Mouse (Mus musculus) right cerebral cortex, postnatal 4 days (tissue): Measurements from ENCODE around the gene Dchs1.
A peak's percentile ranks its signal among the peaks of the same experiment; 100 is the strongest.
"Not testable (repeated sequence)": the region's sequence is repeated elsewhere in the genome, so short reads cannot be mapped to it uniquely, and the experiment has no call there.

Source experiments
- DNase-seq: peaks from one replicate; pipeline ENCODE4 v3.0.0-alpha.2; 2022

The Dchs1 gene

DNA sequence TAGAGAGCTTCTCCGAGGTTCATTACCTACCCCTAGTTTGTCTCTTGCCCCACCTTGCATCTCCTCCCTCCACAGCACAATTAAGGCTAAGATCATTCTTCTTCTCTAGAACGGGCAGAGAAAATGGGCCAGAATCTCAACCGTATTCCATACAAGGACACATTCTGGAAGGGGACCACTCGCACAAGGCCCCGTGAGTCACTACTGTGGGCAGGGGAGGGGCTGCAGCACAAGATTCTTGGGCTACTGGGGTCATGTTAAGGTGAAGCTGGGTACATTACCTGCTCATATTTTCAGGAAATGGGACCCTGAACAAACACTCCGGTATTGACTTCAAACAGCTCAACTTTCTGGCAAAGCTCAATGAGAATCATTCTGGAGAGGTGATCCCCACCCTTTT, 46.6 kb downstream of the Dchs1 start:
- no peak for DNase-seq

DNA sequence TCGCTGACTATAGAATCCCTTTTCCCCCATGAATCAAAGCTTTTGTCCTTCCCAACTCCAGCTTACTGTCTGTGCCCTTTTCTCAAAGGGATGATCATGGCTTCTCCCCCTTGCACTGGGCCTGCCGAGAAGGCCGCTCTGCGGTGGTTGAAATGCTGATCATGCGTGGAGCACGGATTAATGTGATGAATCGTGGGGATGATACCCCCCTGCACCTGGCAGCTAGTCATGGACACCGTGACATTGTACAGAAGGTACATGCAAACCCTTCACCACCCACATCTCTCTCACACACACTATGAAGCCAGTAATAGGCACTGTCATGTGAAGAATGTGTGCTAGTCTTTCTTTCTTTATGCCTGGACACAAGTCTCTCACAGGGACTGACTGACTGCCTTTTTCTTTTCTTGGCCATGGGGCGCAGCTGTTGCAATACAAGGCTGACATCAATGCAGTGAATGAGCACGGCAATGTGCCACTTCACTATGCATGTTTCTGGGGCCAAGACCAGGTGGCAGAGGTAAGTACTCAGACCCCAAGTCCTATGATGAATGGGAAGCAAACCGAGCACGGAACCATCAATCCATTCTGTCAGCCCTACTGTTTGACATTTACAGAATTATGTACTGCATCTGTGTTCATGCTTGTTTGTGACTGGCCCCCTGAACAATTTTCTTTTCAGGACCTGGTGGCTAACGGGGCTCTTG, 47.2 kb downstream of the Dchs1 start:
- DNase-seq = no peak

DNA sequence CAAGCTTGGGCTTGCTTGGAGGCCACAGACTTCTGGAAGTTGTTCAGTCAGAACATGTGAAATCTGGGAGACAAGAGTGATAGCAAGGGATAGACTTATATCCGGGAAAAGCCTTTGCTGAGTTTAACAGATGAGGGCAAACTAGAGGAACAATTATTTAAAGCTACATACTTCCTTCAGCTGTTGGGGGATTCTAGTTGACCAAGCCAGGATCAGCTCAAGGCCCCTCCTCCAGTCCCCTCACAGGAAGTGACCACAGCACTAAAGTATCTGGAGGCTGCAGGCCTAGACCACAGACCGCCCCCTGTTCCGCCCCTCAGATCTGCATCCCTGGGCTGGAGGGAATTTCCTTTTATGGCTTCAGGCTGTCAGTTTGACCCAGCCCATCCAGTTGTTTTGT, 48.5 kb downstream of the Dchs1 start:
- DNase-seq = no peak

DNA sequence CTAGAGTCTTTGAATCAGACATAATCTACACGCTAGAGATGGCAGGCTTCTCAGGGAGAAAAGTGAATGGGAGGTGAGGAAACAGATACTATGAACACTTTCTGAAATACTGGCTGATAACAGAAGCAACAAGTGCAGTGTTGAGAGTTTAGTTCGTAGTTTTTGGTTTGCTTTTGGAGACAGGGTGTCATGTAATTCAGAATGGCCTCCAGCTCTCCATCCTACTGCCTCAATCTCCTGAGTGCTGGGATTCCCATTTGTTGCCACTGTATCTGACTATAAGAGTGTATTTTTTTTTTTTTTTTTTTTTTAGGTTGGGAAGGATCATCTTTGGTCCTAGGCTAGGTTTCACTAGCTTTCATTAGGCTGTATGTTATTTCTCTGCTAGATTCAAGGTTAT, 49.2 kb downstream of the Dchs1 start:
- no peak for DNase-seq

DNA sequence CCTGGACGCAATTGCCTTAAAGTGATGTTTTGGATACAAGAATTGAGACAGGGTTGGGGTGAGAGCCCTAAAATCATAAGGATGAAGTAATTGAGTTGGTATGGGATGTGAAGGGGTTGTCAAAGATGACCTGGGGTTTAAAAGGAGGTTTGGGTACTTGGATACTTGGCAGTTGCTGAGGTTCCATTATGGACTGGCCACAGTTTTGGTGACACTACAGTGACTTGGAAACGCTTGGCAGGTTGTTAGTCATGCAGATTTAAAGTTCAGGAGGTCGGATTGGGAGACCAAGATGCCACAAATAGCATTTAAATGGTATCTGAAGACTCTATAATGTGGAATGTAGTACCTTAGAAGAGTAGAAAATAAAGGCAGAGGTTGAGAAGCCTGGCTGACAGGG, 49.8 kb downstream of the Dchs1 start:
- no peak for DNase-seq

DNA sequence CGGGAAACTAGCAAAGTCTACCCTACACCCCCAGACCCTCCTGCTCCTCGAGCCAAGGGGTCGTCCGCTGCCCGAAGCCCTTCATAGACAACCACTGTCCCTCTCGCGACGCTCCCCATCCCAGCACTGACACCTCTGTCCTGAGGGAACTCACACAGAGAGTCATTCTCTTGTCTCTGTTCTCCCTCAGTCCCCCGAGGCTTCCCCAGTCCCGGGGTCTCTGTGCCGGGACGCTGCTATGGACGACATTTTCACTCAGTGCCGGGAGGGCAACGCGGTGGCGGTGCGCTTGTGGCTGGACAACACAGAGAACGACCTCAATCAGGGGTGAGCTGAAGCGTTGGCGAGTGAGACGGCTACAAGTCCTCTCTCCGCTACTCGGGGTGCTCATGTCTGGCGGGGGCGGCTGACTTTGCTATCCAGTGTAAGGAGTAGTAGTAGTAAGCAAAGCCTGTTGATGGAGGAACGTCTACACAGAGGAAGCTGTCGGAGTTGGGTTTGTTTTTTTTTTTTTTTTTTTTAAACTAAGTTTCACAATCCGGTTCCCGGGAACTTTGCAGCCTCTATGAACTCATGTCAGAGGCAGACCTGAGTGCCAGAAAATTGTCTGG, 50.4 kb downstream of the Dchs1 start, which contains the start of gene Rrp8:
Gene Rrp8, minus strand, starts transcription at position 475 of the 611 bp plus-strand sequence.
- DNase-seq = no peak

DNA sequence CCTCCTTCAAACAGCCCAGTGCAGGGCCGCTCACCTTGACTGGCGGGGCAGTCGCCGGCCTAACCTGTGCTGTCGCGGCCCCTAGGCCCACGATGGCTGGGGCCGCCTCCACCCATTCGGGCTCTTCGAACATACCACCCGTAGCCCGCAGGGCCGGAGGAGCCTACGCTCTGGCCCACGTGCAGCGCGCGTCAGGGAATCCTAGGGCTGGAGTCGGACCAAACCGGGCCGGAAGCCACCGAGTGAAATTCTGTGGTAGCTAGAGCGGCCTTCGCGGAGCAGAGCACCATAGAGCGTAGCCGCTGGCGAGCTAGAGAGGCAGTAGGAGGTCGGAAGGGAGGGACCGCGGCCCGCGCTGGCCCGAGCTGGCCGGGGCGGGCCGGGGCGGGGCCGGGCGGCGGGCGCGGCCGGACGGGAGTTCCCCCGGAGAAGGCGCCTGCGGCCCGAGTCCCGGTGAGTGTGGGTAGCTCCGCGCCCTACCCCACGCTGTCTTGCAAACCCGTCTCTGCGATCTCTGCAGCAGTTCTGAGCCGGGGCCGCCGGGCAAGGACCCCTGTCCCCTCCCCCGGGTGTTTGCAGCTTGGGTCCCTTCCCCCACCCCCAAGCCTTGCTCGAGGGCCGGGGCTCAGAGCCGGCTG, 51.1 kb downstream of the Dchs1 start, which contains the start of gene Ilk:
Gene Ilk, plus strand, starts transcription at position 329 of the 638 bp plus-strand sequence.
- peak; percentile 86 for DNase-seq

DNA sequence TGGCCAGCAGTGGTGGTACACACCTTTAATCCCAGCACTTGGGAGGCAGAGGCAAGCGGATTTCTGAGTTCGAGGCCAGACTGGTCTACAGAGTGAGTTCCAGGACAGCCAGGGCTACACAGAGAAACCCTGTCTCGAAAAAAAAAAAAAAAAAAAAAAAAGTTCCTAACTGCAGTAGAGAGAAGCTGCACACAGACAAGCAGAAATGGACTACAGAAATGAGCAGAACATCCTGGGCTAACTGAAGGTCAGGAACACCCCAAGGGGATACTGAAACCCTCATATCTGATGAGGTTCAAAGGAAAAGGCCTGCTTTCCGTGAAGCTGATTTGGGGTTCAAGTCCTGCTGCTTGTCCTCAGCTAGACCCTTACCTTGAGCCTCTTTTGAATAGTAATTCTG, 52.0 kb downstream of the Dchs1 start:
- not testable (repeated sequence) for DNase-seq

DNA sequence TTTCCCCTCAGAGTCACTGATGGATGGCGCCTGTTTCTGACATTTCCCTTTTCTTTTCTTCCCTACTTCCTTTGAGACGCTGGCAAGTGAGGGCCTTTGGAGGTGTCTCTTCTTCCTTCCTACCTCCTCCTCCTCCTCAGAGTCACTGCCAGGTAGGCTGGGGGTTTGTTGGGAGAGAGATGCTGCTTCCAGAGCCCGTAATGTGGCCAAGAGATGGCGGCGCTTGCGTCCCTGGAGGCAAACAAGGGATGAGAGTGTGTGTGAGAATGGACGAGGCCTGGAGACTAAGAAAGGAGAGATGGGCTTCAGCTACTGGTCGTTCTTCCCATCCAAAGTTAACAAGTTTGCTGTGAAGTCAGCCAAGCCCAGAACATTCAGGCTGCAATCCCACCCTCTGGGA, 52.6 kb downstream of the Dchs1 start:
- no peak for DNase-seq

DNA sequence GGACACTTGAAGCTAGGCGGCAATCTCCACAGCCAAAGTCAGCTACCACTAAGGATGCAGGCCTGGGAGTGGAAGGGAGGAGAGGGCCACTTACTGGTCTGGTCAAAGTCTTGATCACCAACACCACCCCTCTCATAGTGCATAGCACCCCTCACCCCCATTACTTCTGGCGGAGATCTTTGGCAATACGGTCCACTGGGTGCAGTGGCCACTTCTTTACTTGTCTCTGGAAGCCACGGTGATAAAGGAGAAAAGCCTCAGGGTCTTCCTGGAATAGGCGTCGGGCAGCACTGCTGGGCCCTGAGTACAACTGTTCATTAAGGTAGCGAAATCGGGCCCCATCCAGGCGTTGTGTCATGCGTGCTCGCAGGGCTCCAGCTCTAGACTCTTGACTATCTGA, 53.6 kb downstream of the Dchs1 start:
- DNase-seq = no peak

DNA sequence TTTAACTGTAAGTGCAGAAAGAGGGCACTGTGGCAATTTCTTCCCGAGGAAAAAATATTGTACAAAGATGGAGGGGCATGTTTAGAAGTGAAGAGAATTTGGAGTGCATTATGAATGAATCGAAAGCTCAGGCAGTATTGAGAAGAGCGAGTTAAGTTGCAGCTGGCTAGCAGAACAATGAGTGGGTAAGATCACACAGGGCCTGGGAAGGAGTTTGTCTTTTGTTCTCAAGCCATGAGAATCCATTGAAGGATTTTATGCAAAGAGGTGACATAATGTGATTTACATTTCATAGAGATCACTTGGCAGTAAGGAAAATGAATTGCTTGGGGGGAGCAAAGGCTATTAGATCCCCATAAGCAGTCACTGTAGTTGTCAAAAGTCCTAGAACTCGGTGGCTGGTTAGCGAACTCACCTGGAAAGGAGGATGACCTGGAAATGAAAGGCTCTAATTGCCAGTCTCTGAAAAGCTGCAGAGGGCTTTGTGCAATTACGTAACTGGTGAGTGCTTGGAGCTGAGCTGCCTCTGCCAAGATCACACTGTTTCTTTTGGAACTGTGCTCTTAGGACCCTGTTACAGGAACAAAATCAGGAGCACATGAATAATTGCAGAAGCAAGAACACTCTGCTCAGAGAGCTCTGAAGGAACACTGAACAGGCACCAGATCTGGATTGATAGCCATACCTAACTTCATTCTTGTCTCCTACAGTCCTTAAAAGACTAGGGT, 58.6 kb downstream of the Dchs1 start:
- no peak for DNase-seq

DNA sequence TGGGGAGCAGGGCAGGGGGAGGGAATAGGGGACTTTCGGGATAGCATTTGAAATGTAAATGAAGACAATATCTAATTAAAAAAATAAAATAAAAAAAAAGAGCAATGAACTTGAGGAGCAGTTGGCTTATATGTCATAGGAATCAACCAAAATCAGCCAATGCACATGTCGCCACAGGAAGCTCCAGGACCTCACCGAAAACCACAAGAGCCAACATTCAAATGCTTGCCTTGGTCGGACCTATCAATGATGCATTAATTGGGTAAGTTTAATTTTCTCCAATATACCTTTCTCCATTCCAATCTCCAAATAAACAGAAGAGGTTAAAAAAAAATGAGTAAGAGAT, 60.5 kb downstream of the Dchs1 start:
- no peak for DNase-seq

DNA sequence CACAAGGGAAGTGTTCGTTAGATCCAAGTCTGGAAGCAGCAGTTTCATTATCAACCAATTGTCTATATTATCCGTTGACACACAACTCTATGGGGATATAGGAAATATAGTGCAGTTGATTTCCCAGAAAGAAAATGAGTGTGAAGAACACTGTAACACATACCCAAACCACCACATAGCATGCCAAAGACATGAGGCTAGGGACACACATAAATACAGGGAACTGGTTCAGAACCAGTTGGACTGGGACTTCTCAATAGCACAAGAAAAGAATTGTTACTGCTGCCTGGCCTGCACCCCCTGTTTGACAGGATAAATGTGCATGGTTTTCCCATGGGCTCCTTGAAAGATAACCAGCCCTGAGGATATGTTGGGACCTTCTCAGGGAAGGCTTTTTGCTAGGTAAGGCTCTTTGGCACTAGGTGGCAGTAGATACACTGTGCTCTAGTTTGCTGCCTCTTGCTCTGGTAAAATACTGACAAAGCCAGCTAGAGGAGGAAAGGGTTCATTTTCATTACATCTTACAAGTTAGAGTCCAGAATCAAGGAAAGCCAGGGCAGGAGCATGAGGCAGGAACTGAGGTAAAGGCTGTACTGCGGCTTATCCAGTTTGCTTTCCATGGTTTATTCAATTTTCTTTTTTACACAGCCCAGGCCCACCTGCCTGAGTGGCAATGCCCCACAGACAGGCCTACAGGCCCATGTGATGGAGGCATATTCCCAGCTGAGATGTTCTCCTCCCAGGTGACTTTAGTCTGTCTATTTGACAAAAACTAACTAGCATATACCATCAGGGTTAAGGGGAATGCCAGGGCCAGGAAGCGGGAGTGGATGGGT, 61.1 kb downstream of the Dchs1 start:
- peak; percentile 27 for DNase-seq

DNA sequence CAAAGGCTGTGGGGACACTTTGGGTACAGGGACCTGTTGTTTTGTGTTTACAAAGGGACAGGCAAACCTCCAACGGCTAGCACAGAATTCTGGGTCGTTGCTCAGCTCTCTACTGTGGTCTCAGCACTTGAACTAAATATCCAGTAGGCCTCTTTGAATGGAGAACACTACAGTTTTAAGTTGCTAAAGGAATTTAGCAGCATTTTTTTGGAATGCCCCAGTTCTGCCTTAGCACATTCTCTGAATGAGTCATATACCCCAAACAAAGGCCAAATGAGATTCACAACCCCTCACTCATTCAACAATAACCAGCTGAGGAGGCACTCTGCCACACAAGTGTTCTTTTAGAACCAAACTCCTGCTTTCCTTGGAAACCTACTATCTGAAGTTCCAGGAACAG, 65.5 kb downstream of the Dchs1 start:
- no peak for DNase-seq

DNA sequence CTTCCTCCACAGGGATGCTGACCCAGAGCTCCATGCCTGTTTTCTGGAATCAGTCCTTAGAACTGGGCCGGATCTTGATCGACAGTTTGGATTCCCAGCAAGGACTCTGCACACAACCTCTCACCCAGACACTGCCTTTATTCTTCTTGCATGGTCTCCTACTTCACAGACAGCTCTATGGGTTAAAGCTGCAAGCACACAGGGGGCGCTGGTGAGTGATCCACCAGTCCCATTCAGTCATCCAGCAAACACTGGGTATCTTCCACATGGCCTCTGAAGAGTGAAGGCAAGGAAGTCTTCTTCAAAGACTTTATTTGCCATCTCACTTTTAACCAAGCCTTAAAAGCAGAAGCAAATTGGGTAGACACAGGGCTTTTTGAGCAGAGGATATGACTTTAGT, 72.1 kb downstream of the Dchs1 start:
- no peak for DNase-seq

DNA sequence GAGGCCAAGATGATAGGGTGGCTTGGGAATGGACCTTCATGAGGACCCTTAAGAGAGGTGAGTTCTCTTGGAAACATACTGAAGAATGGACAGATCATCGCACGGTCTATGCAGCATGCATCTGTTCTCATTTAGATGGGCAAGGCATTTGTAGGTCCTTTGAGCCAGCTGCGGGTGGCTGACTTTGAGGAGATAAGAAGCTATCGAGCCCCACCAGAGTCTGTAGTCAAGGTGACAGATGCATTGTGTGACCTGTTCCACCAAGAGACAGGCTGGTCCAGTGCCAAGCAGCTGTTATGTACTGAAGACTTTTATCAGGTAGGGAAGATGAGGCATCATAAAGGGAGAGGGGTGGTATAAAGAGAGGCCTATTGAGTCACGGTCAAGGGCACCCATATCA, 78.7 kb downstream of the Dchs1 start:
- no peak for DNase-seq

DNA sequence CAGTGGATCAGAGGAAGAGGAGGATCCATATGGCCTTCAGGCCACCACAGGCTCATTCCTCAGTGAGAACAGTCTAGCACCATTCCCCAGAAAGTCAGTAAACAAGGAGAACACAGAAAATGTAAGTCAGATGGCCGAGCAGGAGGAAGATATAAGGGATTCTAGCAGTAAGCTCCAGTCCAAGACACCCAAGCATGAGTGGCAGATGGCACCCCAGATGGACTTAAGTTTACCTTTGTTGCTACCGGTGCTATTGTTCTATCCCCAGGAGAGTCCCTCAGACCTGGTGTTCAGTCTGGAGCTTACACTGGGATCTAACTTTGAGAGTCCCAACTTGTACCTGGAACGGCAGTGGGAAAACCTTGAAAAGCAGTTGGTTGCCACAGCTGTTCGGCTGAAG, 83.6 kb downstream of the Dchs1 start:
- no peak for DNase-seq

DNA sequence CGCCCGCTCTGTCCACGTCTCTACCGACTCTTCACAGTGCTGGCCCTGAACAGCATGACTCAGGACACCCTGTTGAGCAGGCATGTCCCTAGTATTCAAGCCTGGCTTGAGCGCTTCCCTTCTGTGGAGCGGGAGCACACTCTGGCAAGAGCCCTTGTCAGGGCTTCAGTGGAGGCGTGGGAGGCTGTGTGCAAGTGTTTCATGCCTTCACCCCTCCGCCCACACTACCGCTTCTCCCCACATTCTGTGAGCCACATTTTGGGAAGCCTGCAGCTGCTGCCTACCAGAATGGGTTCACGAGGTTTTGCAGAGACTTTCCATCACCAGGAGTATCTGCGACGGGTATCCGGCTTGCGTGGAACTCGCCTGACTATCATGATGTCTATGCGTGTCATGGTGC, 84.3 kb downstream of the Dchs1 start:
- DNase-seq = no peak
